Mouse (Mus musculus) bone marrow, adult 2 months (tissue): ENCODE data around the gene 2310034G01Rik.

Experiments
- CTCF ChIP-seq: fragments of 200-500 bp; IDR thresholded peaks from 2 replicates; pipeline ENCODE4 v1.5.1; 2011; ENCODE audit warnings: low read length, control low read depth; ENCODE audit not compliant: control insufficient read depth, insufficient read depth
- POLR2A ChIP-seq: fragments of 200-500 bp; IDR thresholded peaks from 2 replicates; pipeline ENCODE4 v1.6.1; 2011; ENCODE audit warnings: low read depth, mild to moderate bottlenecking, control low read depth, low read length, borderline replicate concordance; ENCODE audit not compliant: control insufficient read depth

DNA sequence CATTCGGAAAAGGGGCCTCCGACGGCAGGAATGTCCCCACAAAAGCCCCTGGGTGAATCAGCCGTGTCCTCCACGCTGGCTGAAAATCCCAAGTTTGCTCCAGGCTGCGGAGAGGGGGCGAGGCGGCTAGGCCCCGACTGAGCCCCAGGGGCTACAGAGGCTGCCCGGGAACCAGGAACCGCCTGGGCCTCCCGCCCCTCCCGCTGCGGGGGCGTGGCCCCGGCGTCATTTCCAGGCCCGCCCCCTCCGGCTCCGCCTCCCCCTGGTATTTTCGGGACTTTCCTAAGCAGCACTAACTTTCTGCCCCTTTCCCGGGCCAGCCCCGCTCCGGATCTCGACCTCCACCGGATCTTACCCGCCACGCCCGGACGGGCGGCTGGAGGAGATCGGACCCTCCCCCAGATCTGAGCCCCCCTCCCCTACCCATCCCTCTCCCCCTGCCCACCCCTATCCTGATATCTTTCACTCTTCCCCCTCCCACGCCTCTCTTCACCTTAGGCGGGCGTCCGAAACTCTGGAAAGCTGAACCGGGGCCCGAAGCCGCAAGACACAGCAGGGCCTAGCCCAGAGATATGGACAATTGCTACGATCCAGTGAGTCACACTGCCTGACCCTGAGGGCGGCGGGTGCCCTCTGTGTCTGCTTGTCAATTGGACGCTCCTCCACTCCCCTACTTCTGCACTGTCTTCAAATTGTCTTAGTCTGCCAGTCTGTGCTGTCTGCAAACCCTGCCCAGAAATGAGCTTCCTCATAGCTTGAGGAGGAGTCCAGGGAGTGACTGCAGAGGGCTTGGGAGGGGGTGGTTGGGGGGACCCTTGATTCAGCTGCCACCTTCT, 44.5 kb downstream of the 2310034G01Rik start:
- TF ChIP-seq CTCF (no peak), POLR2A (peak; percentile 82; the same call in 1 of the 2 replicates)
